Mouse (Mus musculus) cerebellum, adult 18-20 months (tissue): ENCODE results near the gene Ptprg.
A peak's percentile ranks its signal among the peaks of the same experiment; 100 is the strongest.

ENCODE experiments used
- DNase-seq, 2 experiments: peaks; one replicate each; pipeline ENCODE4 v3.0.0; 2021

Gene Ptprg

GRCm38 (mm10) chr14:12163196-12163595, 609.9 kb downstream of the Ptprg start:
- DNase-seq: peak; percentile 28 to 36

- no peak for DNase-seq
Measured at GRCm38 (mm10) chr14:12167215-12167614, 613.9 kb downstream of the Ptprg start.

- DNase-seq: no peak
Measured at GRCm38 (mm10) chr14:12167651-12168050, 614.3 kb downstream of the Ptprg start.

DNA sequence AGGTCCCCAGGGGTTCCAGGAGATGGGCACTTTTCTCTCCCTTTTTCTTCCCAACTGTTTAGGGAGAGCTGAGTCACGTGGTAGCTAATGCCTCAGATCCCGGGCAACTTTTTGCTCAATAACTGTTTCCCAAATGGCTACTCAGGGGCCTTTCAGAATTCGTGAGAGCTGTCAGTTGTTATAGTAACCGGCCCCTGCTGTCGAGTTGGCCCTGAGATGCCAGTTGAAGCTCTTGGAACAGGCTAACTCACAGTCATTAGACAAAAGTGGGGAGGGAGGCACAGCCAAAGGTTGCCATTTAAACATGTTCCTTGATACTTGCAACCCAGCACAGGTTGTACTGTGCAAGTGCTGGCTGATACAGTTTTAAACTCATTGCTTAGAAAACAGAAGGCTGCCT, 624.1 kb downstream of the Ptprg start:
- peak in 1 of 2 experiments; percentile 27 for DNase-seq

- no peak for DNase-seq
Measured at GRCm38 (mm10) chr14:12178645-12179044, 625.3 kb downstream of the Ptprg start.

DNA sequence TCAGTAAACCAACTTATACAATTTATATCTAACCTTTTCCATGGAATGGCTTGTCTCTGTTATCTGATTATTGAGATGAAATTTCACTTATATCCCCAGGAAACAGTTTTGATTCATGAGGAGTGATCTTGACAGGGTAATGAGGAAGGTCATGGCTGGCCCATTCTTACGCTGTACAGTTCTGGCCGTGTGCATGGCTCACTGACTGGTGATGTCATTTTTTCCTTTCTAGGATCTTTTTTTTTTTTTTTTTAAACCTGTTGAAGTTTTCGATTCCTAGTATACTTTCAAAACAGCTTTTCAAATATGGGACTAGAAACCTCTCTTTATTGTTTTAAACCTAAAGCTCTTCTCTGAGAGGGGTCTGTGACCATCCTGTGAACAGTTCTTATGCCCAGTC, 626.8 kb downstream of the Ptprg start:
- no peak for DNase-seq

GRCm38 (mm10) chr14:12185040-12185439, 631.7 kb downstream of the Ptprg start:
- no peak for DNase-seq

DNA sequence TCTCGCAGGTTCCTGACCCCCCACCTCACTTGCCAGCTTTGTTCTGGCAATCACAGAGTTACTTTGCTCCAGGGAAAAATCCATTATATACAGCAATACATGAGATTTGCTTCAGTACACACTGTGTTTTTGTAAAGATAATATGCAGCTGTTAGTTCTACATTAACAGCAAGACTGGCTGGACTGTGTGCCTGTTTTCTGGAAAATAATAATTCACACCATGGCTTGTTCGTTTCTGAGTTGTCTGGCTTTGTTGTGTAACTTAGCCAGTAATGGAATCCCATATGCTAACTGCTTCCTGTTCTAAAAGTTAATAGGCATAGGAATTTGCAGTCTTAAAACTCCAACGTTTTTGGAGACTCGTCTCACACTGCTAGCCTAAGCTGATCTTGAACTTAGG, 635.0 kb downstream of the Ptprg start:
- DNase-seq: no peak

GRCm38 (mm10) chr14:12189266-12189665, 635.9 kb downstream of the Ptprg start:
- DNase-seq: no peak

GRCm38 (mm10) chr14:12189717-12190600, 636.6 kb downstream of the Ptprg start:
- DNase-seq: no peak

DNA sequence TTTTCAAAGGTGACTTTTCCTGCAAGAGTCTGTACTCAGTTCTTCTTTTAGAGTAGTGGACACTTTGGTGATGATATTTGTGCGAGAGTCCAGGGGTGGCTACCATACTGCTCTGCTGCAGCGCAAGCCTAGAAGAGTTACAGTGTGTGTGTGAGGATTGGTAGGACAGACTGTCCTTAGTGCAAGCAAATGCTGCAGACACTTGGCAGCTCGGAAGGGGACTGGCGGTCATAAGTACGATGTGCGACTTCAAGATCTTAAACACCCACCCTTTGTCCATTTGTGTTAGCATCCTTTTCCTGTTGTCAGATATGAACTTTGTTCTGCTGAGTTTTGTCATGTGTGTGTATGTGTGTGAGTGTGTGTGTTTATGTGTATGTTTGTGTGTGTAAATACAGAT, 637.7 kb downstream of the Ptprg start:
- DNase-seq: no peak

- no peak for DNase-seq
Measured at GRCm38 (mm10) chr14:12198735-12199134, 645.4 kb downstream of the Ptprg start.

GRCm38 (mm10) chr14:12199956-12200950, 646.9 kb downstream of the Ptprg start:
- peak; percentile 14 to 27 for DNase-seq

DNA sequence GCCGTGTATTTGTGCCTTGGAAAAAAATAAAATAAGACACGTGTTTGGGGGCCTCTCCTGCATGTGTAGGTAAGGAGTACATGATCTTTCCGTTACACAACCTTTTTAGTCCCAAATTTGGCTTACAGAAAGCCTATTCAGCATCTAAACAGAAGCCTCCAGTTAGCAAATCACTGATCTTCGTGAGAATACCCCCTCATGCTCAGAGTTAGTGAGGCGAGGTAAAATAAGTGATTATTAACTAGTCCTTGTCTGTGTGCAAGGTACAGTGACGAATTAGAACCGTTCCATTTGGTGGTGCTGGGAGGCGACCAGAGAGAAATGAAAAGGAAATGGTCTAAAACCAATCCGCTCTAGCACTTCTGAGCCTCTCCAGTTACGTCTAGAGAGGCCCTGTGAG, 648.9 kb downstream of the Ptprg start:
- no peak for DNase-seq

DNA sequence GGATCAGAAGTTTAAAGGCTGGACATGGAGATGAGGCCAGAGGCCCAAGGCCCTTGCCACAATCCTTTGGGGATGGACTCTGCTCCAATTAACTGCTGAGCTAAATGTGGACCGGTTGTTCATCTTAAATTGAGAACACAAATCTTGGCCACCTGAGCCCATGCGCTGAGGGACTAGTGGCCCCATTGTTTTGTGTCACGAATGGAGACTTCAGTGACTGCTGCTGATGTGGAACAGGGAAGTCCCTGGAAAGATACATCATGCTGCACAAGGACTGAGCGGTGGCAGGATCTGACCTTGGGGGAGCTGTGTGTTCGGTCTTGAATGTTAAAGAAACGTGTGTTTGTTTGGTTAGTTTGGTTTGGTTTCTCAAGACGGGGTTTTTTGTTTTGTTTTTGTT, 649.7 kb downstream of the Ptprg start:
- DNase-seq: no peak

DNA sequence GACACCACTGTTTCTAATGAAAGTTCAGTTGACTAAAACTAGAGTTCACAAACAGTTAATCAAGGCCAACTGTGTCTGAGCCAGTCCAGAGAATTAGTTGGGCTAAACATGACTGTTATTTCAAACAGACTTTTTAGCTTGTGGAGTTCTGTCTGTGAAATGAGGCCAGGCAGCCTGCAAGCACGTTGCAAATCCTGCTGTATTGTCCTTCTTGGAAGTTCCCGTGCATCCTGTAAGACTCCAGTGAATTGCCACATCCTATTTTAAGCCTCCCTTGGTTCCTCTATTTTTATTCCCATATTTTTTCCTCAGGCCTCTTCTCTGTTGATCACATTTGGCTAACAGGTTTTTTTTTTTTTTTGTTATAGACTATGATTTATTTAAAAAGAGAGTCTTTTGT, 652.8 kb downstream of the Ptprg start:
- no peak for DNase-seq

DNA sequence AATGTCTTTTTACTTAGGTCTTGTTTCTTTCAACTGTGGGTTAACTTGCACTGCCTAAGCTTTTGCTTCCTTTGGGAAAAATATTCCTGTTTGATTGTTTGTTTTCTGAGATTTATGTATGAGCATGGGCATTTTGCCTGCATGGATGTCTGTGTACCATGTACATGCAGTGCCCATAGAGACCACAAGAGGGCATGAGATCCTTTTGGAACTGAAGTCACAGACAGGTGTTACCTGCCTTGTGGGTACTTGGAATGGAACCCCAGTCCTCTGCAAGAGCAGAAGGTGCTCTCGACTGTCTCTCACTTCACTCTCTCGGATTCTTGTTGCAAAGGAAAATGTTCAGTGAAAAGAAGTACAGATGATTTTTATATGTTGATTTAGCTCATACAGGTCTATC, 655.2 kb downstream of the Ptprg start:
- DNase-seq: peak; percentile 19

- DNase-seq: no peak
Measured at GRCm38 (mm10) chr14:12218544-12219150, 665.3 kb downstream of the Ptprg start.

DNA sequence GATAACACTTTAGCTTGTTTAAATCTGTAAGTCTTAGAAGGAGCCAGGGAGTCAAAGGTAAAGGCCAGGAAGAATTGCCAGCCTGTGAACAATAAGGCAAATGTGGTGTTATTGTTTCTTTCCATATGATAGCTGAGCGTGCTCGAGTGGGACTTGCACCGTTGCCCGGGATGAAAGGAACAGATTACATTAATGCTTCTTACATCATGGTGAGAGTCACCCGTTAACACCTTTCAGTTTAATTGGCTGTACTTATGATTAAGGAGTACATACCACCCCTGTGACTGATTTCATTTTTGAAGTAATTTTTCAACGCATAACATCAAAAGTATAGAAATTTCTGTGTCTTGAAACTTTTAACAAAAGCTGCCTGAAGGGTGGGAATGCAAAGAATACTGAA, 666.5 kb downstream of the Ptprg start:
- DNase-seq: no peak

DNA sequence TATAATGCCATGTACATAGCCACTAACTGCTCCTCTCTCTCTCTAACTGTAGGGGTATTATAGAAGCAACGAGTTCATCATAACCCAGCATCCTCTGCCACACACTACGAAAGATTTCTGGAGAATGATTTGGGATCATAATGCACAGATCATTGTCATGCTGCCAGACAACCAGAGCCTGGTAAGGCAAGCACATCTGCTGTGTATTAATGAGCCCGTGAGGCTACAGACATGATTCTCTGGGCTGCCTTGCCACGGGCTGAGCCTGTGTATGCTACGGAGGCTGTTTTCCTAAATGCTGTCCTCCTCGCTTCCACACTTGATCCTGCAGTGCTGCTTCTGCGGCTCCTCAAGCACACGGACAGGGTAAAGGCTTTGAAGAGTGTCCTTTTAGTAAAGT, 667.2 kb downstream of the Ptprg start:
- DNase-seq: no peak

DNA sequence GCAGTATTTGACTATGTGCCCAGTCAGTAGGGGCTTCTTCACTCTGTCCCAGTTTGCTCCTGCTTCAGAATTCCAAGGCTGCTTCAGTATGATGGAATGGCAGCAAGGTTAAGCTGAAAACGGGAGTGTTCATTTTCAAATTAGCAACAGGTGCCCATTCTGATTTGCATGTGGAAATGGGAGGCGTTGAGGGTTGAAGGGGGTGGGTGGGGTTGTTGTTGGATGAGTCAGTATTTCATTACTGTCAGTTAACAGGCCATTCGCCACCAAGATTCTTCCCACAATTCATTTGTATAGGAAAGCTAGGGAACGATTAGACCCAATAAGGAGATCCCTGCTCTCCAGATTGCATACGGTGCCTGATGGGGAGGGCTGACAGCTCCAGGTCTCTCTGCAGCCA, 668.2 kb downstream of the Ptprg start:
- DNase-seq: no peak

- DNase-seq: no peak
Measured at GRCm38 (mm10) chr14:12243726-12244125, 690.4 kb downstream of the Ptprg start.

DNA sequence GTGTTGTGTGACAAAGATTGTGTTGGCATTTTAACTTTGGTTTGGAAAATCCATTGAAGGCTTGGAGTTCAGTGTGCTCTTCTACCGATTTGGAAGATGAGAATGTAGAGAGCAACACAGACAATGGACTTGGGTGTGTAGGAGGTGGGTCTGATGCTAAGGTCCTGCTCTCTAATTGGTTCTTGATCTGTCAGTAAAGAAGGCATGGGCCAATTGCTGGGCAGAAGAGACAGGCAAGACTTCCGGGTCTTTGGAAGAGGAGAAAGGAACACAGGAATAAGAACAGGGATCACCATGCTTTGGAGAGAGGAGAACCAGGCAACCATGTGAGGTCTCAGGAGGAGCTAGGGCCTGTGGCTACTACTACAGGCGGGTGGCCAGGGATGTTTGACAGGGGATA, 722.7 kb downstream of the Ptprg start:
- DNase-seq: no peak
